Mouse (Mus musculus) forebrain, embryonic 11.5 days (tissue): ENCODE data around the gene Tdp1. TPM values are rescaled to one million over a fixed set of nuclear protein-coding genes. Genes with fewer than 3 reads are reported as not detected.
A peak's percentile ranks its signal among the peaks of the same experiment; 100 is the strongest.

Experiments
- ATAC-seq: fragments of 200-750 bp; cut with Nextera tagmentation; replicated peaks from 2 replicates; pipeline ENCODE4 v1.8.0; 2017; ENCODE audit warnings: moderate TSS enrichment; ENCODE audit not compliant: low FRiP score
- DNase-seq: peaks from one replicate; pipeline ENCODE4 v3.0.0-alpha.2; 2017; ENCODE audit warnings: low spot score
- H3K27ac ChIP-seq: fragments of 300-500 bp; sonication (generic); 2 replicates; pipeline ENCODE4 v1.5.1; 2014; ENCODE audit warnings: low read depth, low read length
- H3K27me3 ChIP-seq: fragments of 300-500 bp; sonication (generic); 2 replicates; pipeline ENCODE4 v1.6.1; 2014; ENCODE audit warnings: mild to moderate bottlenecking, low read length, mixed read lengths; ENCODE audit not compliant: control insufficient read depth, insufficient read depth
- H3K36me3 ChIP-seq: fragments of 300-500 bp; sonication (generic); 2 replicates; pipeline ENCODE4 v1.6.1; 2014; ENCODE audit warnings: mild to moderate bottlenecking, low read length, moderate library complexity, mixed read lengths; ENCODE audit not compliant: control insufficient read depth, insufficient read depth
- H3K4me1 ChIP-seq: fragments of 300-500 bp; sonication (generic); replicated peaks from 2 replicates; pipeline ENCODE4 v1.6.1; 2014; ENCODE audit warnings: low read length, mixed read lengths; ENCODE audit not compliant: control insufficient read depth, insufficient read depth
- H3K4me2 ChIP-seq: fragments of 300-500 bp; sonication (generic); 2 replicates; pipeline ENCODE4 v1.6.1; 2014; ENCODE audit warnings: low read depth, mild to moderate bottlenecking, low read length, moderate library complexity, mixed read lengths; ENCODE audit not compliant: severe bottlenecking
- H3K4me3 ChIP-seq: fragments of 300-500 bp; sonication (generic); 2 replicates; pipeline ENCODE4 v1.5.1; 2014; ENCODE audit warnings: low read depth, low read length
- H3K9ac ChIP-seq: fragments of 300-500 bp; sonication (generic); 2 replicates; pipeline ENCODE4 v1.6.1; 2014; ENCODE audit warnings: low read length
- H3K9me3 ChIP-seq: fragments of 300-500 bp; sonication (generic); 2 replicates; pipeline ENCODE4 v1.6.1; 2016; ENCODE audit warnings: low read length, mixed read lengths; ENCODE audit not compliant: control insufficient read depth
- WGBS: fragments of 180-500 bp; shearing (Covaris S2); extraction: QIAGEN DNeasy Blood & Tissue Kit; methylation state at CpG from one replicate; pipeline ENCODE4 v1.1.7; 2014; 5-methylcytosine and 5-hydroxymethylcytosine counted together
- polyA plus RNA-seq: library from polyadenylated mRNA; unstranded; fragments of >200 nt; fragmentation: Nextera tagmentation; extraction: Ambion mirVana; gene quantifications from 2 replicates; pipeline ENCODE4 v1.2.1, GENCODE M21; 2014

The Tdp1 gene
- polyA plus RNA-seq, 1 experiment from 2014 or later, result 95.1 TPM

- no peaks in the 10 kb centered on the region for H3K9me3 ChIP-seq
- no peak overlapping the region for H3K4me2 ChIP-seq
- no peaks in the 10 kb centered on the region for H3K36me3 ChIP-seq
- H3K27me3 ChIP-seq, result no peaks in the 10 kb centered on the region
- WGBS, result 50% methylated on average over 7 of the region's 7 CpGs
- no peak overlapping the region for H3K4me3 ChIP-seq
- no peak overlapping the region for H3K9ac ChIP-seq
- H3K4me1 ChIP-seq, result no peaks in the 10 kb centered on the region; the same call in 1 of the 2 replicates
- ATAC-seq (peak; percentile 44; the same call in 1 of the 2 replicates), DNase-seq (peak; percentile 70)
- H3K27ac ChIP-seq, result no peak overlapping the region
Measured at GRCm38 (mm10) chr12:99952928-99953327, 68.6 kb downstream of the Tdp1 start.

- Histone ChIP-seq H3K4me2 (no peak overlapping the region), H3K27ac (no peak overlapping the region), H3K36me3 (no peaks in the 10 kb centered on the region), H3K27me3 (no peaks in the 10 kb centered on the region), H3K4me3 (no peak overlapping the region), H3K9ac (no peak overlapping the region), H3K9me3 (no peaks in the 10 kb centered on the region), H3K4me1 (peaks cover 12% of the 10 kb centered on the region)
- DNase-seq (peak; percentile 24), ATAC-seq (no peak)
- WGBS, result 81% methylated on average over 7 of the region's 7 CpGs
Measured at GRCm38 (mm10) chr12:99956411-99956810, 72.1 kb downstream of the Tdp1 start.

GRCm38 (mm10) chr12:99958068-99959060 lies 74.0 kb downstream of the Tdp1 start:
- no peak overlapping the region for H3K4me2 ChIP-seq
- H3K4me1 ChIP-seq, result peaks cover 12% of the 10 kb centered on the region
- 67% methylated on average over 9 of the region's 9 CpGs for WGBS
- no peak overlapping the region for H3K4me3 ChIP-seq
- no peak overlapping the region for H3K9ac ChIP-seq
- ATAC-seq (no peak), DNase-seq (no peak)
- no peaks in the 10 kb centered on the region for H3K9me3 ChIP-seq
- peaks cover 4% of the 10 kb centered on the region; the same call in 1 of the 2 replicates for H3K27me3 ChIP-seq
- no peak overlapping the region for H3K27ac ChIP-seq
- no peaks in the 10 kb centered on the region for H3K36me3 ChIP-seq

- peak; percentile 37 for DNase-seq
- ATAC-seq, result no peak
Measured at GRCm38 (mm10) chr12:99959291-99959690, 75.0 kb downstream of the Tdp1 start.

GRCm38 (mm10) chr12:99959930-99960329 lies 75.6 kb downstream of the Tdp1 start:
- H3K4me2 ChIP-seq, result no peak overlapping the region
- H3K36me3 ChIP-seq, result no peaks in the 10 kb centered on the region
- peaks cover 13% of the 10 kb centered on the region for H3K4me1 ChIP-seq
- no peak for ATAC-seq
- peak; percentile 43 for DNase-seq
- 16% methylated on average over 10 of the region's 10 CpGs for WGBS
- H3K27ac ChIP-seq, result no peak overlapping the region
- no peaks in the 10 kb centered on the region for H3K9me3 ChIP-seq
- H3K4me3 ChIP-seq, result no peak overlapping the region
- H3K9ac ChIP-seq, result no peak overlapping the region
- peaks cover 17% of the 10 kb centered on the region for H3K27me3 ChIP-seq

More at GRCm38 (mm10) chr12:99959291-99959690, 75.0 kb downstream of the Tdp1 start:
- H3K4me3 ChIP-seq, result no peak overlapping the region
- peaks cover 12% of the 10 kb centered on the region for H3K4me1 ChIP-seq
- H3K27me3 ChIP-seq, result peaks cover 10% of the 10 kb centered on the region
- no peak overlapping the region for H3K27ac ChIP-seq
- no peak overlapping the region for H3K9ac ChIP-seq
- H3K4me2 ChIP-seq, result no peak overlapping the region
- no peaks in the 10 kb centered on the region for H3K9me3 ChIP-seq
- no peaks in the 10 kb centered on the region for H3K36me3 ChIP-seq

GRCm38 (mm10) chr12:99960675-99961074 lies 76.4 kb downstream of the Tdp1 start:
- Histone ChIP-seq H3K4me3 (no peak overlapping the region), H3K9me3 (no peaks in the 10 kb centered on the region), H3K9ac (no peak overlapping the region), H3K4me1 (peaks cover 15% of the 10 kb centered on the region), H3K27ac (no peak overlapping the region), H3K36me3 (no peaks in the 10 kb centered on the region), H3K4me2 (no peak overlapping the region), H3K27me3 (peaks cover 23% of the 10 kb centered on the region)
- no peak for ATAC-seq
- WGBS, result 89% methylated on average over 7 of the region's 7 CpGs
- no peak for DNase-seq

- peak; percentile 86 for DNase-seq
- WGBS, result 2% methylated on average over 39 of the region's 39 CpGs
- Histone ChIP-seq H3K4me2 (peak within 1 kb of the TSS; percentile 96), H3K4me3 (peak within 1 kb of the TSS; percentile 50), H3K9ac (peak within 1 kb of the TSS; percentile 47), H3K36me3 (no peaks in the 10 kb centered on the region), H3K4me1 (peaks cover 16% of the 10 kb centered on the region), H3K27me3 (peaks cover 46% of the 10 kb centered on the region), H3K27ac (no peak within 1 kb of the TSS), H3K9me3 (no peaks in the 10 kb centered on the region)
- ATAC-seq, result peak; percentile 73
Measured at GRCm38 (mm10) chr12:99964301-99965202, 80.2 kb downstream of the Tdp1 start, which contains the start of gene Kcnk13. Gene Kcnk13, plus strand, starts transcription at chr12:99964499.
